Mouse (Mus musculus): Measurements from ENCODE around the gene Efhd2. TPM values are rescaled to one million over a fixed set of nuclear protein-coding genes. Genes with fewer than 3 reads are reported as not detected.

Efhd2 gene
- polyA plus RNA-seq, 1 experiment from 2014 or later = 38.5 TPM

DNA sequence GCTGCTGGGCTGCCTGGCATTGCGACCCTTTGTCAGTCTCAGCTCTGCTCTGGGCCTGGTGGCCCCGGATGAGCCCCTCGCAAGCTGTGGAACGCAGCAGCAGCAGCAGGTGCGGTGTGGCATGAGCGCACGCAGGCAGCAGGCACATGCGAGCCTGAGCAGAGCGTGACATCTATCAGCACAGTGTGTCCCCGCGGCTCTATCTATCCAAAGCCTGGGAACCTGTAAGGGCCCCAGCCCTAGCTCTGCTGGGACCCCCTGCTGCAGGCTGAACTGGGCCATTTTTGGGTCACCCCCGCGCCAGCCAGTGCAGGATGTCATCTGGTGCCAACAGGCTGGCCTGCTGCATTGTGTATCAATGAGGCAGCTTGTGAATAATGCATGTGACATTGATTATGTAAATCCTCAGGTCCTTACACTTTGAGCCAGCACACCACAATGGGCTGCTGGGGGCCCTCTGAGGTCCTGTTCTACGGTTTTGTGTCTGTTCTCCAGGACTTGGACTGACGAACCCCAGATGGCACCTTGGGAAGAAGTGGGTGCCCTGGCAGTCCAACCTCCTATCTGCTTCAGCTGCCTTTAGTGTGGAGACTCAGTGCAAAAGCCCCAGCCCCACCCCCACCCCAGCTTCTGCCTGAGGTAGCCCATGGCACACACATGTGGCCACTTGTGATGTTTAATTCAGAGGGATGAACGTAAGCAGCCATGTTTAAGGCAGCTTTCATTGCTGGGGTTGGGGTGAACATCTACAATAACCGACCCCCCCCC lies 27.2 kb upstream of the Efhd2 start:
- ATAC-seq (ENCODE audit: low read depth) = no peak
- H3K4me3 ChIP-seq (ENCODE audit: low read depth, low read length) = no peak overlapping the region
- H3K9me3 ChIP-seq (replicated peaks; ENCODE audit: control insufficient read depth, low read length) = no peaks in the 10 kb centered on the region
- no peaks in the 10 kb centered on the region for H3K27me3 ChIP-seq (ENCODE audit: control insufficient read depth, insufficient read depth, low read depth, low read length)
- H3K4me2 ChIP-seq (ENCODE audit: low read depth, low read length) = no peak overlapping the region
- no peaks in the 10 kb centered on the region for H3K4me1 ChIP-seq (ENCODE audit: control insufficient read depth, low read depth, low read length)
- H3K9ac ChIP-seq (ENCODE audit: low read depth, low read length) = no peak overlapping the region
- WGBS (ENCODE audit: insufficient replicate concordance) = 74% methylated on average over 17 of the region's 17 CpGs
- no peak overlapping the region for H3K27ac ChIP-seq (ENCODE audit: low read length)
- no peaks in the 10 kb centered on the region for H3K36me3 ChIP-seq (ENCODE audit: control insufficient read depth, insufficient read depth)

GRCm38 (mm10) chr4:141900421-141900820 lies 25.7 kb upstream of the Efhd2 start:
- 57% methylated on average over 11 of the region's 11 CpGs for WGBS (ENCODE audit: insufficient replicate concordance)
- Histone ChIP-seq H3K4me2 (ENCODE audit: low read depth, low read length) (no peak overlapping the region), H3K9ac (ENCODE audit: low read depth, low read length) (no peak overlapping the region), H3K4me1 (ENCODE audit: control insufficient read depth, low read depth, low read length) (peaks cover under 1% of the 10 kb centered on the region; the same call in 1 of the 2 replicates), H3K9me3 (replicated peaks; ENCODE audit: control insufficient read depth, low read length) (no peaks in the 10 kb centered on the region), H3K27ac (ENCODE audit: low read length) (no peak overlapping the region), H3K4me3 (ENCODE audit: low read depth, low read length) (no peak overlapping the region), H3K27me3 (ENCODE audit: control insufficient read depth, insufficient read depth, low read depth, low read length) (no peaks in the 10 kb centered on the region), H3K36me3 (ENCODE audit: control insufficient read depth, insufficient read depth) (no peaks in the 10 kb centered on the region)
- no peak for ATAC-seq (ENCODE audit: low read depth)

DNA sequence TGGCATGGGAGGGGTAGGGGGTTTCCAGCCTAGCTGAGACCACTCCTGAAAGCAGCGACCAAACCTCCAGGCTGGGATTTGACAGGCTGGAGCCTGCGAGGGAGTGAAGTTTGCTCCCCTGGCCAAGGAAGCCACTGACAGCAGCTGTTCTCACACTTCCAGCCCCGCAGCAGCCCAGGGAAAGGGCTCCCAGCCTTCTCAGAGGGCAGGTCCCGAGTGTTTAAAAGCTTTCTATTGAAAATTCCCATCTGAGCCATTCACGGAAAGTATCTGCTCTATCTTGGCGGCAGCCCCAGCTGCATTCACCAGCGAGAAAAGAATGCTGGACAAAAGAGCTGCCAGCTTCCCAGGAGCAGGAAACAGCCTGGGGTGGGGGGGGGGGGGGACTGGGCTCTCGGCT lies 25.2 kb upstream of the Efhd2 start:
- Histone ChIP-seq H3K27ac (ENCODE audit: low read length) (no peak overlapping the region), H3K4me1 (ENCODE audit: control insufficient read depth, low read depth, low read length) (peaks cover 3% of the 10 kb centered on the region; the same call in 1 of the 2 replicates), H3K4me3 (ENCODE audit: low read depth, low read length) (no peak overlapping the region), H3K9ac (ENCODE audit: low read depth, low read length) (no peak overlapping the region), H3K27me3 (ENCODE audit: control insufficient read depth, insufficient read depth, low read depth, low read length) (no peaks in the 10 kb centered on the region), H3K9me3 (replicated peaks; ENCODE audit: control insufficient read depth, low read length) (no peaks in the 10 kb centered on the region), H3K36me3 (ENCODE audit: control insufficient read depth, insufficient read depth) (no peaks in the 10 kb centered on the region), H3K4me2 (ENCODE audit: low read depth, low read length) (no peak overlapping the region)
- 41% methylated on average over 8 of the region's 8 CpGs for WGBS (ENCODE audit: insufficient replicate concordance)
- ATAC-seq (ENCODE audit: low read depth) = no peak

DNA sequence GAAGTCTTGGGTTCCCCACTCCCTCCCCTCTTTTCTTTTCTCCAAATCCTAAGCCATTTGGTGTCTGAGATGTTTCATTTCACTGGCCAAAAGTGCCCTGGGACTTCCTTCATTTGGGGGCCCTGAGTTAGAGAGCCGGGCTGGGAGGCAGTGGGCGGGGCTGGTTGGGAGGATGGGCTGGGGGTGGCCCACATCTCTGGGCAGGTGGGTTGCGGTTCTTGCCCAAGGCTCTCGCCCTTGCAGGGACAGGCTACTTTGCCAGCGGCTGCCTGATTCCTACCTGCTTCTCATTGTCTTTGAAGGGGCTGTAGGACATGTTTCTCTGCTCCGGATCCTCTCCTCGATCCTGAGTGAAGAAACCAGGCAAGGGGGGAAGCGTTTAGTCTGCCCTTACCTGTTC lies 24.2 kb upstream of the Efhd2 start:
- Histone ChIP-seq H3K4me1 (ENCODE audit: control insufficient read depth, low read depth, low read length) (peaks cover 3% of the 10 kb centered on the region; the same call in 1 of the 2 replicates), H3K27me3 (ENCODE audit: control insufficient read depth, insufficient read depth, low read depth, low read length) (no peaks in the 10 kb centered on the region), H3K4me3 (ENCODE audit: low read depth, low read length) (no peak overlapping the region), H3K9me3 (replicated peaks; ENCODE audit: control insufficient read depth, low read length) (no peaks in the 10 kb centered on the region), H3K27ac (ENCODE audit: low read length) (no peak overlapping the region), H3K4me2 (ENCODE audit: low read depth, low read length) (no peak overlapping the region), H3K36me3 (ENCODE audit: control insufficient read depth, insufficient read depth) (no peaks in the 10 kb centered on the region), H3K9ac (ENCODE audit: low read depth, low read length) (no peak overlapping the region)
- no peak for ATAC-seq (ENCODE audit: low read depth)
- WGBS (ENCODE audit: insufficient replicate concordance) = 68% methylated on average over 8 of the region's 8 CpGs

GRCm38 (mm10) chr4:141897838-141898237 lies 23.1 kb upstream of the Efhd2 start:
- Histone ChIP-seq H3K36me3 (ENCODE audit: control insufficient read depth, insufficient read depth) (no peaks in the 10 kb centered on the region), H3K9me3 (replicated peaks; ENCODE audit: control insufficient read depth, low read length) (no peaks in the 10 kb centered on the region), H3K9ac (ENCODE audit: low read depth, low read length) (no peak overlapping the region), H3K4me1 (ENCODE audit: control insufficient read depth, low read depth, low read length) (peaks cover 3% of the 10 kb centered on the region; the same call in 1 of the 2 replicates), H3K27me3 (ENCODE audit: control insufficient read depth, insufficient read depth, low read depth, low read length) (no peaks in the 10 kb centered on the region), H3K27ac (ENCODE audit: low read length) (no peak overlapping the region), H3K4me3 (ENCODE audit: low read depth, low read length) (no peak overlapping the region), H3K4me2 (ENCODE audit: low read depth, low read length) (no peak overlapping the region)
- 61% methylated on average over 3 of the region's 3 CpGs for WGBS (ENCODE audit: insufficient replicate concordance)
- no peak for ATAC-seq (ENCODE audit: low read depth)

- no peaks in the 10 kb centered on the region for H3K36me3 ChIP-seq (ENCODE audit: control insufficient read depth, insufficient read depth)
- H3K27me3 ChIP-seq (ENCODE audit: control insufficient read depth, insufficient read depth, low read depth, low read length) = no peaks in the 10 kb centered on the region
- peaks cover 3% of the 10 kb centered on the region; the same call in 1 of the 2 replicates for H3K4me1 ChIP-seq (ENCODE audit: control insufficient read depth, low read depth, low read length)
- H3K9ac ChIP-seq (ENCODE audit: low read depth, low read length) = no peak overlapping the region
- no peak overlapping the region for H3K4me2 ChIP-seq (ENCODE audit: low read depth, low read length)
- H3K27ac ChIP-seq (ENCODE audit: low read length) = no peak overlapping the region
- WGBS (ENCODE audit: insufficient replicate concordance) = 84% methylated on average over 6 of the region's 6 CpGs
- no peak overlapping the region for H3K4me3 ChIP-seq (ENCODE audit: low read depth, low read length)
- ATAC-seq (ENCODE audit: low read depth) = no peak
- no peaks in the 10 kb centered on the region for H3K9me3 ChIP-seq (replicated peaks; ENCODE audit: control insufficient read depth, low read length)
Observed at GRCm38 (mm10) chr4:141897225-141897624, 22.5 kb upstream of the Efhd2 start.

DNA sequence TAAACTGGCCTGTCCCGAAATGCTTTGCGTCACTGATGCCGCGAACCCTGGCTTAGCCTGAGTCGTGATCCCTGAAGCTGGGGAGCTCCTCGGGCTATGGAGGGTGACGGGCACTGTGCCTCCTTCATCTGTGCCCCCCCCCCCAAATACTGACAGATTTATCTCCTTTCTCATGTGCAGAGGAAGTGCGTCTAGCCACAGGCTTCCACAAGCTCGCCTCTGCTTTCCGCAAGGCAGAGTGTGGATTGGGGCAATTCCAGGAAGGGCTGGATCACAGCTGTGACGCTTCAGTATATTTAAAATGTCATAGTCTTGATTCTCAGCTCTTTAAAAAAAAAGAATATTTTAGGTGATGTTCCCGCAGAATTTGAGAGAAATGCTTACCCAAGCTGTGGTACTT lies 21.1 kb upstream of the Efhd2 start:
- H3K9me3 ChIP-seq (replicated peaks; ENCODE audit: control insufficient read depth, low read length) = no peaks in the 10 kb centered on the region
- 26% methylated on average over 12 of the region's 12 CpGs for WGBS (ENCODE audit: insufficient replicate concordance)
- H3K4me3 ChIP-seq (ENCODE audit: low read depth, low read length) = no peak overlapping the region
- H3K4me2 ChIP-seq (ENCODE audit: low read depth, low read length) = no peak overlapping the region
- no peak overlapping the region for H3K27ac ChIP-seq (ENCODE audit: low read length)
- ATAC-seq (ENCODE audit: low read depth) = no peak
- peaks cover 3% of the 10 kb centered on the region; the same call in 1 of the 2 replicates for H3K4me1 ChIP-seq (ENCODE audit: control insufficient read depth, low read depth, low read length)
- H3K36me3 ChIP-seq (ENCODE audit: control insufficient read depth, insufficient read depth) = no peaks in the 10 kb centered on the region
- no peaks in the 10 kb centered on the region for H3K27me3 ChIP-seq (ENCODE audit: control insufficient read depth, insufficient read depth, low read depth, low read length)
- no peak overlapping the region for H3K9ac ChIP-seq (ENCODE audit: low read depth, low read length)

DNA sequence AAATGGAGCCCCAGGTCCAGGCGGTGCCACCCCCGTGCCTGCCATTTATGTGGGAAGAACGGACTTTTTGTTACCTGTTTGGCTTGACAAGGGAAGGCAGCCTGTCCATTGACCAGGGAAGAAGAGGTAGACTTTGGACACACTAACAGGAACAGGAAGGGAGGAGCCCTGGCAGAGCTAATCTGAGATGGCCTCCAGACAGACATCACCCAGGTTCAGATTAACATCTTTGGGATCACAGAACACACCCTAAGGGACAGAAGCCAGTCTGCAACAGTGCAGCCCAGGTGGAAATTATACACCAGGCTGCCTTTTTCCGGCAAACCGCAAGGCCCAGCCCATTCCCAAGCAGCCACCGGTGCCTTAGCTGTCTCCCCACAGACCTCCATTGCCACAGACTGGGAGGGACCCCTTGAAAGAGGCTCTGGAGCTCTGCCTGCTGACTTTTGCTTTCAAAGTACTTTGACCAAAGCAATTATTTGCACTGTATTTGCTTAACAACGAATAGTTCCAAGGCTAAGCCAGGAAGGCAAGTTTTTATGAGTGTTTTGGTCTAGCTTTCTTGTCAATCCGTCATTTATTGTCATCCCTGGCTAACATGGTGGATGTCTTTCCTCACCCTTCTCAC lies 18.6 kb upstream of the Efhd2 start:
- Histone ChIP-seq H3K9ac (ENCODE audit: low read depth, low read length) (no peak overlapping the region), H3K4me1 (ENCODE audit: control insufficient read depth, low read depth, low read length) (peaks cover 3% of the 10 kb centered on the region; the same call in 1 of the 2 replicates), H3K27me3 (ENCODE audit: control insufficient read depth, insufficient read depth, low read depth, low read length) (no peaks in the 10 kb centered on the region), H3K4me3 (ENCODE audit: low read depth, low read length) (no peak overlapping the region), H3K27ac (ENCODE audit: low read length) (no peak overlapping the region), H3K9me3 (replicated peaks; ENCODE audit: control insufficient read depth, low read length) (no peaks in the 10 kb centered on the region), H3K4me2 (ENCODE audit: low read depth, low read length) (no peak overlapping the region), H3K36me3 (ENCODE audit: control insufficient read depth, insufficient read depth) (no peaks in the 10 kb centered on the region)
- no peak for ATAC-seq (ENCODE audit: low read depth)
- WGBS (ENCODE audit: insufficient replicate concordance) = 59% methylated on average over 8 of the region's 8 CpGs

- Histone ChIP-seq H3K9ac (ENCODE audit: low read depth, low read length) (no peak overlapping the region), H3K27ac (ENCODE audit: low read length) (no peak overlapping the region), H3K4me3 (ENCODE audit: low read depth, low read length) (no peak overlapping the region), H3K4me2 (ENCODE audit: low read depth, low read length) (no peak overlapping the region), H3K9me3 (replicated peaks; ENCODE audit: control insufficient read depth, low read length) (no peaks in the 10 kb centered on the region), H3K4me1 (ENCODE audit: control insufficient read depth, low read depth, low read length) (no peaks in the 10 kb centered on the region; the same call in 1 of the 2 replicates), H3K27me3 (ENCODE audit: control insufficient read depth, insufficient read depth, low read depth, low read length) (peaks cover 3% of the 10 kb centered on the region; the same call in 1 of the 2 replicates), H3K36me3 (ENCODE audit: control insufficient read depth, insufficient read depth) (no peaks in the 10 kb centered on the region)
- no peak for ATAC-seq (ENCODE audit: low read depth)
- 31% methylated on average over 6 of the region's 6 CpGs for WGBS (ENCODE audit: insufficient replicate concordance)
Observed at GRCm38 (mm10) chr4:141886385-141886968, 11.8 kb upstream of the Efhd2 start.

Measured in liver, embryonic 16.5 days (tissue).